ENCODE assay signal across 20 mouse cellular contexts in genomic region chr4:129889661-129890060, GRCm38 (mm10). TPM values are rescaled to one million over a fixed set of nuclear protein-coding genes. Genes with fewer than 3 reads are reported as not detected.
"Had no signal": no experiment of that assay in that cellular context is flagged by ENCODE, and none has a peak within 500 bp of the region (broad histone marks: within the 10 kb centered on the region; RNA-seq: fewer than 3 reads in every experiment).

No protein-coding gene starts in this region.

- H3K4me3 ChIP-seq: liver, embryonic 15.5 days; lung, embryonic 15.5 days; midbrain, embryonic 10.5 days; midbrain, embryonic 12.5 days; myocyte; neural tube, embryonic 13.5 days; stomach, embryonic 15.5 days had no signal

- H3K4me1 ChIP-seq: lung, embryonic 15.5 days; midbrain, embryonic 12.5 days; neural tube, embryonic 13.5 days; stomach, embryonic 15.5 days had no signal

- DNase-seq: liver, postnatal 0 days; lung, adult 2 months; lung, postnatal 4 days; midbrain, embryonic 14.5 days; right cerebral cortex, postnatal 14 days; thymus, postnatal 14 days; thymus, postnatal 36 days had no signal

- H3K27ac ChIP-seq: liver, embryonic 15.5 days; lung, embryonic 15.5 days; midbrain, embryonic 10.5 days; midbrain, embryonic 12.5 days; neural tube, embryonic 13.5 days; stomach, embryonic 15.5 days; stomach, postnatal 0 days had no signal

- ATAC-seq: liver, postnatal 0 days; lung, postnatal 0 days; midbrain, embryonic 16.5 days had no signal

- H3K36me3 ChIP-seq: liver, embryonic 15.5 days; lung, embryonic 15.5 days; midbrain, embryonic 10.5 days; midbrain, embryonic 12.5 days; neural tube, embryonic 13.5 days; stomach, embryonic 15.5 days had no signal

- H3K9ac ChIP-seq: liver, embryonic 15.5 days; liver, postnatal 0 days; lung, embryonic 15.5 days; midbrain, embryonic 12.5 days; neural tube, embryonic 13.5 days; stomach, embryonic 15.5 days had no signal

- H3K9me3 ChIP-seq: liver, embryonic 15.5 days; lung, embryonic 15.5 days; midbrain, embryonic 10.5 days; midbrain, embryonic 12.5 days; neural tube, embryonic 13.5 days; stomach, embryonic 15.5 days had no signal

- H3K27me3 ChIP-seq: liver, embryonic 15.5 days; lung, embryonic 15.5 days; midbrain, embryonic 12.5 days; neural tube, embryonic 13.5 days; stomach, embryonic 15.5 days had no signal

RNA-seq across cellular contexts. Expression of gene Spocd1, which starts 39.4 kb away (rescaled TPM):
- total RNA-seq: megakaryocyte-erythroid progenitor cell, adult 5-6 weeks; neutrophil, adult 5-6 weeks had no signal
- polyA plus RNA-seq: liver, embryonic 15.5 days; liver, postnatal 0 days; lung, adult 2 months; lung, postnatal 0 days; midbrain, embryonic 10.5 days; midbrain, embryonic 12.5 days; midbrain, embryonic 14.5 days; midbrain, embryonic 16.5 days; myocyte; neural tube, embryonic 11.5 days; neural tube, embryonic 13.5 days; stomach, postnatal 0 days had no signal
